Mouse (Mus musculus): ENCODE measurements around the gene Otud5.

GRCm38 (mm10) chrX:7854578-7854977, 13.4 kb downstream of the Otud5 start:
- TF ChIP-seq EP300 (IDR thresholded peaks at IDR 0.05; ENCODE audit: low read depth): no peak
- TF ChIP-seq CTCF (IDR thresholded peaks at IDR 0.05; ENCODE audit: low read depth): peak; percentile 61

Data from liver, embryonic 14.5 days (tissue).